Mouse (Mus musculus): ENCODE measurements around the gene E2f1. TPM values are rescaled to one million over a fixed set of nuclear protein-coding genes. Genes with fewer than 3 reads are reported as not detected.

E2f1 gene
- total RNA-seq, 2 experiments from 2014 or later, result 16.6 TPM

- DNase-seq (ENCODE audit: low spot score in 2 of 2), result no peak
Observed at GRCm38 (mm10) chr2:154583906-154584872, 14.5 kb upstream of the E2f1 start.

- no peak for DNase-seq (ENCODE audit: low spot score in 2 of 2)
Observed at GRCm38 (mm10) chr2:154581421-154581820, 11.7 kb upstream of the E2f1 start.

GRCm38 (mm10) chr2:154580586-154580985 lies 10.9 kb upstream of the E2f1 start:
- peak in 1 of 2 experiments; percentile 51 for DNase-seq (ENCODE audit: low spot score in 2 of 2)

DNA sequence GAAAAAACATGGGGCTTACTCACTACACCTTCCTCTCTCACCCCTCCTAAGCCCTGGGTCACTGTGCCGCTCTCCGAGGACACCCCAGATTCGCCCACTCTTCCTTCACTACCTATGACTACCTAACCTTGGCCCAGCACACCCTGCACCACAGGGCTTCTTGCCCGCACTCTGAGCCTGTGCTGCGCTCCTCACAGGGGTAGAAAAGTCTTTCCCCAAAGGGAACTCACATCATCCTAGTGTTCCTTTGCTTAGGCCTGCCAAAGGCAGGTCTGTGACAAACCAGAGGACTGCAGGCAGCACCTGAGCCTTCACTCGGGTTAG lies 8.0 kb upstream of the E2f1 start:
- DNase-seq (ENCODE audit: low spot score in 2 of 2), result no peak

GRCm38 (mm10) chr2:154576876-154577743 lies 7.4 kb upstream of the E2f1 start:
- no peak for DNase-seq (ENCODE audit: low spot score in 2 of 2)

DNA sequence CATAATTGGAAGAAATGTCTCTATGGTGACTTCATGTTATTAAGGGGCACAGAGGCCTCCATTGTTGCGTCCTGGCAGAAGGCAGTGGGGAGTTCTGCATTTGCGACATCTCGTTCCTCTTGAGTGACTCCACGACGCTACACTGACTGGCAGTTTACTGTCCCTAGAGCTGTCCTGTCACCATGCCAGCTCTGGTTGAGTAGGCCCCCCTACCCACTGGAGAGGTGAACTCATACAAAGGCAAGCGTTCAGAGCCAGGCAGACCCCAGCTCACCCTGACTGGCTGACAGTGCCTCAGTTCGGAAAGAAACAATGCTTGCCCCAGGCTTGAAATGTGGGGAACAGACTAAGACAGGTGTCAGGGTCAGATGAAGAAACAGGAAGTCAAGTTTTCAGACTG lies 4.6 kb upstream of the E2f1 start:
- no peak for DNase-seq (ENCODE audit: low spot score in 2 of 2)

DNA sequence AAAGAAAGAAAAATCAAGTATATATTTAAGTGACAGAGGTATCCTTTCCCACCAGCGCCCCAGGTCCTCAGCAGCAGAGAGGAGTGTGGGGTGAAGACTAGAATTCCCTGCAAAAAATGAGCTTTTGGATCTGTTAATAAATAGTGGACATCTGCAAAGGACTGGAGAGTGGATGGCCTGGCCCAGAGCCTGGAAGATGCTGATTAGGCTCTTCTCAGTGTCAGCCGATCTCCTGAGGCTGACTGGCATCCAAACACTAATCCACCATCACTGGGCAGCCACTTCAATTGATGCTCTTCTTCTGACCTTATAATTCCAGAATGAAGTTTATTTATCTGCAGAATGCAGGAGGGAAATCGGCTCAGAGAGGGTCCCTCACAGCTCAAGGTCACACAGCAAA lies 3.3 kb upstream of the E2f1 start:
- DNase-seq (ENCODE audit: low spot score in 2 of 2), result no peak

DNA sequence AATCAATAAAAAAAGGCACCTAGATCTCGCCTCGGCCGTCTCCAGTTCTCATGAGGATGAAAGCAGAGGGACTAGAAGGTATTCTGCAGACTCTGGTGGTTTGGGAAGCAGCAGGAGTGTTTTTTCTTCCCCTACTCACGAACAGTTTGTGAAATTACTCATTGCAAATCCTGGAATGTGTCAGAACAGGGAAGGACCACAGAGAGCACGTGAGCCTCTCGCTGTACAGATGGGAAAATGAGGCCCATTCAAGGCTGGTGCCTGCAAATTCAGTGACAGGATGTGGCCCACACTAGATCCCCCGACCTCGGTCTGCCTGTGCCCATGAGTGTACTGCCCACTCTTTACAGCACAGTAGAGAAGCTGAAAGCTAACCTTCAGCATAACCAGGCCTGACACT lies 2.3 kb upstream of the E2f1 start:
- no peak for DNase-seq (ENCODE audit: low spot score in 2 of 2)

GRCm38 (mm10) chr2:154571266-154571665 lies 1.6 kb upstream of the E2f1 start:
- DNase-seq (ENCODE audit: low spot score in 2 of 2), result no peak

DNA sequence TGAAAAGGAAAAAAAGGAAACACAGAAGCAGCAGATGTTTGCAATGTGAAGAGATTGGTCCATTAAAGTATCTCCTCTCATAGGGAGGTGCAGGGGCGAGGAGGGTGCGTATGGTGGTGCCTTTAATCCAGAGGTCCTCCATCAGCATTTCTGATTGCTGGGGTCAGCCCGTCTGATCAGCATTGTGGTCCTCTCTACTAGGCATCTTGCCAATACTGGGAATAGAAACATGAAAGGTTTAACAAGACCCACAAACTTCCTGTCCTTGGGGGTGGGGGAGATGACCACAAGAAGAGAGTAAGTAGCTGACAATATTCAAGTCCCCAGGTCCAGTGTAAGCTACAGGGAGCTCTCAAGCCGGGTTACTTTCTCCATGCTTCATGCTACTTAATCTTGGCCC lies 974 bp upstream of the E2f1 start:
- DNase-seq (ENCODE audit: low spot score in 2 of 2), result no peak

DNA sequence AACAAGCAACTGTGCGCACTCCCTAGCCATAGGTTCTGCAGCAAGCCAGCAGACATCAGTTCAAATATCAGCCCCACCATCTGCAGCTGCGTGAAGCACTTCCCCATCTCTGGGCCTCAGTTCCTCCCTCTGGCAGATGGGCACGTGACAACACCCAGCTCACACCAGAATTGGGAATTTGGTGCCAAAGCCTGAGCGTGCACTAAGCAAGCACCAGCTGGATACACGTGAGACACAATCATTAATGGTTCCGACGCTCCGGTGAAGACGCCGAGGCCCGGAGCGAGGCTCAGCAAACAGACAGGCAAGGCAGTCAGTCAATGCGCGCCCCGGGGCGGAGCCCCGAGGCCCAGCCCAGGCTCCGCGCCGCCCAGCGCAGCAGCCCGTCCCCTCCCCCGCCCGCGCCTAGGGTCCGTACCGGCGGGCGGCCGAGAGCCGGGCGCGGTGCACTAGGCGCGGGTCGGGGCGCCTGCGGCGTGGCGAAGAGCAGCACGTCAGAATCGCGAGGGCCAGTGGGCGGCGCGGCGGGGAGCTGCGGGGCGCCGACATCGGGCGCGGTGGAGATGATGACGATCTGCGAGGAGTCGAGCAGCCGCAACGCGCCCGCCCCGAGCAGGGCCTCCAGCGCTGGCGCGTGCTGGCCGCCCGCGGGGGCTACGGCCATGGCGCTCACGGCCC lies 482 bp downstream of the E2f1 start:
- DNase-seq (ENCODE audit: low spot score in 2 of 2), result peak; percentile 55 to 82

- DNase-seq (ENCODE audit: low spot score in 2 of 2), result peak; percentile 50 to 62
Observed at GRCm38 (mm10) chr2:154568329-154569070, 1.2 kb downstream of the E2f1 start.

DNA sequence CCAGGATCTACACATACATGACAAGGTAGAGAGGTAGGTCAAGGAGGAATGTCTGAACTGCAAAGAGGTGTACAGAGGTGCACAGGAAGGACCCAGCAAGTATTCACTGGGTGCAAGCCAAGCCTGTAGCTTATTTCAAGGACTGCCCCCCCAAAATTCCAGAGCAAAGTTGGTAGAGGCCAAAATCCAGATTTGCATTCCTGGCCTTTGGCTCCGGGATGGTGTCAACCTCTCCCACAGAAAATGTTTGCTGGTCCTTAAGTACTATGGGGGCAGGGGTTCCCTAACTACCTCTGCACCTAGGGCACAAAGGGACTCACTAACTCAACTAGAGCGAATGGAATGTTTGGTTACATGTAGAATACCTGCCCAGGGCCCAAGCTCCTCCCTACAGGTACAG lies 1.9 kb downstream of the E2f1 start:
- no peak for DNase-seq (ENCODE audit: low spot score in 2 of 2)

GRCm38 (mm10) chr2:154566641-154567040 lies 3.1 kb downstream of the E2f1 start:
- no peak for DNase-seq (ENCODE audit: low spot score in 2 of 2)

GRCm38 (mm10) chr2:154565562-154565961 lies 4.1 kb downstream of the E2f1 start:
- DNase-seq (ENCODE audit: low spot score in 2 of 2), result no peak

DNA sequence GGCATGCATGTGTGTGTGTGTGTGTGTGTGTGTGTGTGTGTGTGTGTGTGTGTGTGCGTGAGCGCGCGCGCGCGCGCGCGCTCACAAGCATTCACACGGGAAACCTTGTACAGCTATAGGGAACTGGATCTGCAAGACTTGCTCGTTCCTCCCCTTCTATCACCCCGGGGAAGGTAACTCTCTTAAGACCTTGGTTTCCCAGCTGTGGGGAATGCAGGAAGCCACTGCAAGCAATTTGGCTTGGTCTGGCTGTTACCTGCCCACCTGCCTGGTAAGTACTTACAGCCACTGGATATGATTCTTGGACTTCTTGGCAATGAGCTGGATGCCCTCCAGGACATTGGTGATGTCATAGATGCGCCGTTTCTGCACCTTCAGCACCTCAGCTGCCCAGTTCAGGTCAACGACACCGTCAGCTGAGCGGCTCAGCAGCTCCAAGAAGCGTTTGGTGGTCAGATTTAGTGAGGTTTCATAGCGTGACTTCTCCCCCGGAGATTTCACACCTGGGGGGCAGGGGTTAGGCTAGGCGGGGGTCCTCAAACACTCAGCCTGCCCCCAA lies 6.0 kb downstream of the E2f1 start:
- no peak for DNase-seq (ENCODE audit: low spot score in 2 of 2)

DNA sequence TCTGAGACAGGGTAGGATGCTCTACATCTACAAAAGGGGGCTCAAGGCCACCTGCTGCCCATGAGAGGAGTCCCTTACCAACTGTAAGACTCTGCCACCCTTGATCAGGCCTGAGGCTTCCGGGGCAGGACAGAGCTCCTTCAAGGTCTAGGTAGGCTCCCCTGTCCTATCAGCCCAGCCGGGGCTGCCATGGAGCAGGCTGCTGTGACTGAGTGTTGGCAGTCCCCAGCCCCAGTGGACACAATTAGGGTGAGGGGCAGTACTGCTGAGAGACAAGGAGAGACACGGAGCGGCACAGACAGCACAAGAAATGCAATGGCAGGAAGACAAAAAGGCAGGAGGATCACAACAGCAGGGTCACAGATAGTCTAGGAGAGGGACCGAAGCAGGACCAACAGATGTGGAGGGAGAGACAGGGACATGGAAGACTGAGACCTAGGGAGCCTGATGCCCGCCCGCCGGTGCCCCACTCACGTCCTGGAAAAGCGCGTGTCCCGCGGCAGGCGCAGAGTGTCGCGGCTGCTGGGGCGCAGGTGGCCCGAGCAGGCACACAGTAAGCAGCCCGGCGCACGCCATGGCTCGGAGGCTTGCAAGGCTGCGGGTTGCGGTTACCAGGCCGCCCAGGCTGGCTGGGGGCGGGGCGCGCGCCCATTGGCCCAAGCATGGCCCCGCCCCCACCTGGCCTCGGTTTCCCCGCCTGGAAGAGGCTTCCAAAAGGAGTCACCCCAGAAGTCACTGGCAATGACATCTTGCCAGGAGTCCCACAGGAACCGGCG lies 11.2 kb downstream of the E2f1 start, which contains the start of gene Necab3:
TSS of gene Necab3 (minus strand) at position 627 of the 776 bp plus-strand sequence.
- DNase-seq (ENCODE audit: low spot score in 2 of 2), result peak; percentile 35 to 56

GRCm38 (mm10) chr2:154557184-154557832 lies 12.4 kb downstream of the E2f1 start:
- no peak for DNase-seq (ENCODE audit: low spot score in 2 of 2)

GRCm38 (mm10) chr2:154555235-154555634 lies 14.5 kb downstream of the E2f1 start:
- DNase-seq (ENCODE audit: low spot score in 2 of 2), result no peak

Measured in gastrocnemius, postnatal 4 days (tissue).